Mouse (Mus musculus) lung, adult 2 months (tissue): ENCODE results near the gene Tiam1.

ENCODE experiments used
- CTCF ChIP-seq: fragments of 200-500 bp; IDR thresholded peaks from 2 replicates; pipeline ENCODE4 v1.5.1; 2011; ENCODE audit warnings: mild to moderate bottlenecking, low read length, control low read depth; ENCODE audit not compliant: insufficient read depth
- POLR2A ChIP-seq: fragments of 200-500 bp; IDR thresholded peaks from 2 replicates; pipeline ENCODE4 v1.6.1; 2011; ENCODE audit warnings: low read depth, mild to moderate bottlenecking, control low read depth, low read length, borderline replicate concordance; ENCODE audit errors: extremely low read depth

DNA sequence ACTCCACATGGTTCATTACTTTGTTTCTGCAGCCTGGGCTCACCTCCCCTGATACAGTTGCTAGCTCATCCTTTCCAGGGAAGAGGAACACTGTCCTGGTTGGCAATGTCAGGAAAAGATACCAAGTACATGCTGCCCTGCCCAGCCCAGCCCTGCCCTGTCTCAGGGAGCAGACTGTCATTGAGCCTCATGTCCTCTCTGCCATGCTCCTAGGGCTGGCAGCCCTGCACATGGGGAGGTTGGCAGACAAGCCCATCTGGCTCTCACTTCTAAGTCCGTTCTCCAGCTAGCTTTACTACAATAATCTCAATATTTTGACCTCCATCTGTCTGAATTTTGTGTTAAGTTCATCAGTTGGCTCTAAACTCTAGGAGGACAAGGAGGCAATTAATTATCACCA, 62.4 kb downstream of the Tiam1 start:
- TF ChIP-seq POLR2A = no peak
- TF ChIP-seq CTCF = no peak
